Mouse (Mus musculus) adrenal gland, postnatal 36 days (tissue): ENCODE measurements around the gene Fbxo4. TPM values are rescaled to one million over a fixed set of nuclear protein-coding genes. Genes with fewer than 3 reads are reported as not detected.

Experiments used
- DNase-seq, 2 experiments: peaks; one replicate each; pipeline ENCODE4 v3.0.0; 2021; ENCODE audit warnings: mixed read lengths in 1 of 2
- long read RNA-seq, 2 experiments: library from polyadenylated mRNA; stranded (forward); transcript quantifications; one replicate each; pipeline ENCODE4 v2.0.0; 2021; ENCODE audit warnings: borderline sequencing depth in 2 of 2
- total RNA-seq, 2 experiments: library from RNA; stranded (reverse); gene quantifications; 2 replicates each; pipeline ENCODE4 v1.2.3; 2021

The Fbxo4 gene
- total RNA-seq: 10 to 100 TPM; 17.0 to 27.6 TPM
- long read RNA-seq, experiment 1, transcript Fbxo4-201 (7 exons, 1,565 nt): major isoform, 43 of 53 reads
- long read RNA-seq, experiment 1, partial matches to known transcripts: 3 of 53 reads
- long read RNA-seq, experiment 1, other reads (novel, unspliced or antisense): 7 of 53 reads
- long read RNA-seq, experiment 2, transcript Fbxo4-201 (7 exons, 1,565 nt): major isoform, 15 of 16 reads
- long read RNA-seq, experiment 2, partial matches to known transcripts: 0 of 16 reads
- long read RNA-seq, experiment 2, other reads (novel, unspliced or antisense): 1 of 16 reads

DNA sequence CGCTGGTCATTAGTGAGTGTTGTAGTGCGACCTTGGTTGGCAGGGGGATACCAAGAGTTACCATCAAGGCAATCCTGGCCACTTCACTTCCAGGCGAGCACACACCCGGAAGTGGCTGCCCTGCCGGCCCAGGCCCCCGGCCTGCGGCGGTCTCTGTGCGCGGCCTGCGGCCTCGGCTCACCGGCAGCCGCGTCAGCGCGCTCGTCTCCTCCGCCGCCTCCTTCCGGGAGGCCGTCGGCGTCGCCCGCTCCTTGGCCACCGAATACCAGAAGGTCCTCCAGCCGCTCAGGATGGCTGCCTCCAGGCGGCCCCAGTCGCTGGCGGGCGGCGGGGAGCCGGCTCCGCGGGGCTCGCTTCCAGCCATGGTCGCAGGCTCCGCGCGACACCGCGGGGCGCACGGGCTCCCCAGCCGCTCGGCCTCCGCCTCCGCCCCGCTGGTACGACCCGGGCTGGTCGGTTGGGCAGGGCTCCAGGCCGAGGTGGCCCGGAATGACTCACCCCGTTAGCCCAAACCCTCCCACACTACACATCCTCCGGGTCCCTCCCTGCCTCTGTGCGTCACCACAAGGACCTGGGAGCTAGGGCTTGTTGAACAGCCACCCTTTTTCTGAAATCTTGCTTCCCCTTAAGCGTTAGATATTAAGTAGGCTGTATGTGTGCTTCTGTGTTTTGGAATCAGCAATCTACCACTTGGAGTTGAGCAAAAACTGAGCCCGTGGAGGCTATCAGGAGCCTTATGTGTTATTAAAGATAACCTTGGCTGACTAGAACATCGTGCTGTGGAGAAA, at the start of gene Fbxo4:
Gene Fbxo4 (minus strand): TSS at position 513 of the 788 bp plus-strand sequence.
- peak; percentile 94 to 95 for DNase-seq

- DNase-seq: no peak
These were observed 49.6 kb upstream of the Fbxo4 start for GRCm38 (mm10) chr15:4028960-4029359.

DNA sequence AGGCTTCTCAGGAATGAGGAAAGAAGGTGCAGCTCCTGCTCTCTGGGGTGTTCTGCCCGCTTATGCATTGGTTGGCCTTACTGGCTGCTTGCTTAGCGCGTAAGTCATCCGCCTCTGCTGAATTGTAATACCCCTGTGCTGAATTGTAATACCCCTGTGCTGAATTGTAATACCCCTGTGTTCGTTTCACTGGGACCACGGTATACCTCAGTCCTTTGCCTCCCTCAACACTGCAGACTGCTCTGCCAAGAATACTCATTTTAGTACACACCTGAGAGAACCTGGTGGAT, 49.0 kb upstream of the Fbxo4 start:
- no peak for DNase-seq

DNA sequence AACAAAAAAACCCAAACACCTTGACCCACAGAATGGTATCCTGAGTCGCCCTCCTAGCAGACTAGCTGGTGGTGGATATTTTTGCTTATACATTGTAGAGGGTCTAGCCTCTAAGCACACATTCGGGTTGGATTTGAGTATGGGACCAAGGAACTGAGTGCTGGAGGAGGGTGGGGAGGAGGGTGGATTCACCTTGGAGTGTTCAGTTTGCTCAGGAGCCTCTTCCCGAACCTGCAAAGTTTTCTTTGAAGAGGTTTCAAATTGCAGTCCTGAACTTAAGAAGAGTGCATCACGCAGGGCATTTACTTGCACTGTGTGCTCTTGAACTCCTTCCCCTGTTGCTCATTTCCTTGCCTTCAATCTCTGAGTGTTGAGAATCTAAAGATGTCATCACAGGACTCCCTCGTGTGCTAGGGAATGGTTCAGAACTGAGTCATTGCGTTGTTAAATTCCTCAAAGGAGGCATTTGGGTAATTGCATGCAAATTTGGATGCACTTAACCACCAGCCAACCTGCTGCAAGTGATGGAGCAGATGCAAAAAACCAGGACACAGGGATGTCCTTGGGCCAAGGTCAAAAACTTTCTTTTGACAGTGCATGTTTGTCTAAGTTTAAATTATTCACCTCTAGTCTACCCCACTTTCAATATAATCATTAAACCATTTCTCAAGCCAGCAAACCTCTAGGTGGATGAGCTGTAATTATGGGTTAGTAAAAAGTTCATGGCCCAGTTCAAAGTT, 48.5 kb upstream of the Fbxo4 start:
- DNase-seq: no peak

DNA sequence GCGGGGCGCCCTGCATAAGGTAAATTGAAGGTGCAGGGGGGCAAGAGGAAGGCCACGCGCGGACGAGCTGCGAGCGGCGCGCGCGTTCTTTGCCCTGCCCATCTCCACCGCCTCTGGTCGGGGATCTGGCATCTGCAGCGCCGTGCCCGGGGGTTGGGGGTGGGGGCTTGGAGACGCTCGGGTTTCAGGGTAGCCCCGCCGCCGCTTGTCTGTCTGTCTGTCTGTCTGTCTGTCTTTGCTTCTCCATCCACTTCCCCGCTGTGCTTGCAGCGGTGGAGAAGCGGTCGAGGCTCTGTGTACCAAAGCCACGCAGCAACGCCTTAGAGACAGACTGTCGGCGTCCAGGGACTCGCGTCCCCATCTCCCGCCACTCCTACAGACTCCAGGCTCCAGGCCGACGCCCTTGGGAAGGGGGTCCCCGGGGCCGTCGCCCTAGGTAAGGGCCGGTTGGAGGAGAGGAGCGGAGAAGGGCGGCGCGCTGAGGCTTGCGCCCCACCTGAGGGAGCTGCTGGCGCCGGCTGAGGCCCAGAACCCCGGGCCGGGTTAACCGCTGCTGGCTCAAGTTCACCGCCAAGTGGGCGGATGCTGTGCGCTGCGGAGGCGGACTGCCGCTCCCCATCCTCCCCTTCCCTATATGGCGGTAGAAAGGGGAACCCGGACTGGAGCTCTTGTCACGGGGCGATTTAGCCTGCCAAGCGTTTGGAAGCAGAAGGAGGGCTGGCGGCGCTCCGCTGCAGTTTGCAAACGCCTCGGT, 47.6 kb upstream of the Fbxo4 start:
- peak; percentile 87 to 88 for DNase-seq

DNA sequence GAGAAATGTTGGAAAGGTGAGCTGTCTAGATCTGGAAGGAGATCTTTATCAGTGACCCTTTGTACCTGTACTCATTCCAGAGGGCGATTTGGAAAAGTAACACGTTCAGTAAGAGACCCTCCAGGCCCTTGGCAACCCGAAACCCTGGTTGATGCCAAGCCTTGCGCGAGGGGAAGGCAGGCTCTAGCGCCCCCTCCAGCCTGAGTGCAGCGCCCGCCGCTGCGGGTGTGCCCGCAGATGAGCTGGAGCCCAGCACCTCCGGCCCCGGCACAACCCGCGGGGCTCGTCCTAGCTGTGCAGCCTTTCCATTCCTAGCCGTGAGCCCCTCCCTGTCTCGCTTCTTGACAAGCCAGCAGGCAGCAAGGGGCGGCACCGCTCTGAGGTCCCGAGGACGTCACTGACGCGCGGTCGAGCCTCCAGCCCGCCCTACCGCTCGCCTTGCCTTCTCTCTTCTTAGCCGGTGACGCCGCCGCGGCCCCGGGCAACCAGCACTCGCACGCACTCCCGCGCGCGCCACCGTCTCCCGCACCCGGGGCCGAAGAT, 46.9 kb upstream of the Fbxo4 start, which contains the start of gene Oxct1:
Gene Oxct1 (plus strand): TSS at position 153 of the 543 bp plus-strand sequence.
- DNase-seq: peak; percentile 91 to 92

- no peak for DNase-seq
These were observed 46.1 kb upstream of the Fbxo4 start for GRCm38 (mm10) chr15:4025508-4025904.

GRCm38 (mm10) chr15:4024726-4025507, 45.5 kb upstream of the Fbxo4 start:
- DNase-seq: no peak

GRCm38 (mm10) chr15:4023747-4024146, 44.4 kb upstream of the Fbxo4 start:
- DNase-seq: no peak

DNA sequence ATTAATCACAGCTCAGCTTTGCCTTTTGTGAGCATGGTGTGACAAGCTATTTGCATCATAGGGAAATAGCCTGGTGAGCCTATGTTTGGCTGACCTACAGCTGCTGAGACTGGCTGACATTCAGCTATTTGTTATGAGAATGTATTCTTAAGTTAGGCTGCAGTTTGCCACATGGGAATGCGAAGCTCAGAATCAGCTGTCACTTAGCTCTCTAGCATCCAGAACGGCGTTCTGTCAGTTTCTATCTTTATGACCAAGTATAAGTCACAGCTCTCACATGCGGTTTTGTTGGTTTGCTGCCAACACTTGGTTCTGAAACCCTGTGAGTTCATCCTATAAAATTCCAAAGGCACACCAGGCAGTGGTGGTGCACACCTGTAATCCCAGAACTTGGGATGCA, 41.3 kb upstream of the Fbxo4 start:
- DNase-seq: no peak

GRCm38 (mm10) chr15:4013873-4014272, 34.5 kb upstream of the Fbxo4 start:
- DNase-seq: no peak

GRCm38 (mm10) chr15:4000536-4000935, 21.2 kb upstream of the Fbxo4 start:
- DNase-seq: no peak

- DNase-seq: peak in 1 of 2 experiments; percentile 1
These were observed 19.8 kb upstream of the Fbxo4 start for GRCm38 (mm10) chr15:3999144-3999543.

GRCm38 (mm10) chr15:3996267-3997010, 17.1 kb upstream of the Fbxo4 start:
- DNase-seq: no peak

- peak; percentile 99 for DNase-seq
These were observed 16.3 kb upstream of the Fbxo4 start, which contains the start of gene AW549877 for GRCm38 (mm10) chr15:3995448-3996266. TSS of gene AW549877 (minus strand) at chr15:3995744.

- no peak for DNase-seq
These were observed 15.6 kb upstream of the Fbxo4 start for GRCm38 (mm10) chr15:3994852-3995447.

- DNase-seq: peak; percentile 48 to 64
These were observed 8.6 kb upstream of the Fbxo4 start for GRCm38 (mm10) chr15:3987981-3988380.

DNA sequence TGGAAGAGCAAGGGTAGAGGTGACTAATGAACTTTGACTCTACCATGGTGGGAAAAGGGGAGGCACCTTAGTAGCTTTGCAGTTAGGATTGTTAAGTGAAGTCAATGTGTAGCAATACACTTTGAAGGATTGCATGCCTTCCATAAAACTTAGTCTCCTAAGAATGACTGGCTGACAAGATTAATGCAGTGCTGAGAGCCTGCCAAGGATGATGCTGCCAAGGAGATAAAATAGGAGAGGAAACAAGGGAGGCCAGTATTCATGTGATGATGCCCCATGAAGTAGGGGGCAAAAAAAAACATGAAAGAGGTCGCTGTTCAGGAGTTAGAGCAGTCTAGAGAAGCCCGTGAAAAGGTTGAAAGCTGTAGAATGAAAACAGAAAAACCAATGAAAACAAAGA, 5.5 kb upstream of the Fbxo4 start:
- DNase-seq: peak; percentile 47 to 53

- no peak for DNase-seq
These were observed 3.4 kb upstream of the Fbxo4 start for GRCm38 (mm10) chr15:3982732-3983131.
